Mouse (Mus musculus) hindbrain, postnatal 0 days (tissue): ENCODE measurements around the gene Hdac11. TPM values are rescaled to one million over a fixed set of nuclear protein-coding genes. Genes with fewer than 3 reads are reported as not detected.

Experiments used
- ATAC-seq: fragments of 200-750 bp; cut with Nextera tagmentation; 2 replicates; pipeline ENCODE4 v1.8.0; 2017; ENCODE audit warnings: mild to moderate bottlenecking, moderate TSS enrichment, moderate library complexity
- DNase-seq: peaks from one replicate; pipeline ENCODE4 v3.0.0-alpha.2; 2015; ENCODE audit warnings: low spot score
- H3K27ac ChIP-seq: fragments of 300-500 bp; sonication (generic); 2 replicates; pipeline ENCODE4 v1.5.1; 2014; ENCODE audit warnings: mild to moderate bottlenecking
- H3K27me3 ChIP-seq: fragments of 300-500 bp; sonication (generic); 2 replicates; pipeline ENCODE4 v1.6.1; 2014; ENCODE audit warnings: low read length, mixed read lengths; ENCODE audit not compliant: insufficient read depth
- H3K36me3 ChIP-seq: fragments of 300-500 bp; sonication (generic); 2 replicates; pipeline ENCODE4 v1.6.1; 2014; ENCODE audit warnings: low read length, mixed read lengths; ENCODE audit not compliant: insufficient read depth
- H3K4me1 ChIP-seq: fragments of 300-500 bp; sonication (generic); 2 replicates; pipeline ENCODE4 v1.6.1; 2014; ENCODE audit warnings: antibody characterized with exemption, low read length, mixed read lengths; ENCODE audit not compliant: insufficient read depth
- H3K4me2 ChIP-seq: fragments of 300-500 bp; sonication (generic); 2 replicates; pipeline ENCODE4 v1.6.1; 2014; ENCODE audit warnings: low read depth, mild to moderate bottlenecking, low read length, moderate library complexity, mixed read lengths
- H3K4me3 ChIP-seq: fragments of 300-500 bp; sonication (generic); 2 replicates; pipeline ENCODE4 v1.5.1; 2014; ENCODE audit warnings: low read length
- H3K9ac ChIP-seq: fragments of 300-500 bp; sonication (generic); replicated peaks from 2 replicates; pipeline ENCODE4 v1.6.1; 2014; ENCODE audit warnings: mild to moderate bottlenecking, low read length, moderate library complexity, mixed read lengths
- H3K9me3 ChIP-seq: fragments of 300-500 bp; sonication (generic); 2 replicates; pipeline ENCODE4 v1.6.1; 2016; ENCODE audit warnings: low read length, mixed read lengths
- CTCF ChIP-seq: IDR thresholded peaks from 2 replicates; pipeline ENCODE4 v1.5.1; 2016; ENCODE audit warnings: antibody characterized with exemption, control low read depth, low read depth
- WGBS: fragments of 180-500 bp; shearing (Covaris S2); extraction: QIAGEN DNeasy Blood & Tissue Kit; methylation state at CpG from one replicate; pipeline ENCODE4 v1.1.7; 2014; 5-methylcytosine and 5-hydroxymethylcytosine counted together
- polyA plus RNA-seq: library from polyadenylated mRNA; unstranded; fragments of >200 nt; fragmentation: Nextera tagmentation; extraction: Ambion mirVana; gene quantifications from 2 replicates; pipeline ENCODE4 v1.2.1, GENCODE M21; 2015
- total RNA-seq: library from RNA; depleted of rRNA; stranded (reverse); fragments of >200 nt; gene quantifications from 2 replicates; pipeline ENCODE4 v1.2.3, GENCODE M21; 2014

Hdac11 gene
- total and polyA plus RNA-seq, 2 experiments from 2014 or later, result 50.1 to 111 TPM

GRCm38 (mm10) chr6:91165210-91165609 is 8.7 kb downstream of the Hdac11 start:
- ATAC-seq (peak; percentile 37), DNase-seq (peak; percentile 87)
- Histone ChIP-seq H3K4me1 (peaks cover 7% of the 10 kb centered on the region; the same call in 1 of the 2 replicates), H3K9me3 (no peaks in the 10 kb centered on the region), H3K27ac (no peak overlapping the region), H3K27me3 (no peaks in the 10 kb centered on the region), H3K36me3 (0 out of 2 replicates have a peak, but pooled peaks cover 4% of the 10 kb centered on the region), H3K9ac (no peak overlapping the region), H3K4me2 (no peak overlapping the region), H3K4me3 (no peak overlapping the region)
- peak; percentile 99 for TF ChIP-seq CTCF
- WGBS, result 31% methylated on average over 3 of the region's 3 CpGs

GRCm38 (mm10) chr6:91167828-91168227 is 11.4 kb downstream of the Hdac11 start:
- no peaks in the 10 kb centered on the region for H3K27me3 ChIP-seq
- WGBS, result 77% methylated on average over 3 of the region's 3 CpGs
- peaks cover 13% of the 10 kb centered on the region; the same call in 1 of the 2 replicates for H3K36me3 ChIP-seq
- H3K27ac ChIP-seq, result no peak overlapping the region
- H3K9me3 ChIP-seq, result no peaks in the 10 kb centered on the region
- DNase-seq, result no peak
- H3K4me2 ChIP-seq, result no peak overlapping the region
- no peak overlapping the region for H3K9ac ChIP-seq
- no peak overlapping the region for H3K4me3 ChIP-seq
- no peaks in the 10 kb centered on the region for H3K4me1 ChIP-seq
- no peak for ATAC-seq
- TF ChIP-seq CTCF, result peak; percentile 44

GRCm38 (mm10) chr6:91169129-91169528 is 12.7 kb downstream of the Hdac11 start:
- peaks cover 13% of the 10 kb centered on the region; the same call in 1 of the 2 replicates for H3K36me3 ChIP-seq
- no peaks in the 10 kb centered on the region for H3K27me3 ChIP-seq
- DNase-seq, result no peak
- no peak for TF ChIP-seq CTCF
- H3K4me1 ChIP-seq, result no peaks in the 10 kb centered on the region
- WGBS, result 92% methylated on average over 8 of the region's 8 CpGs
- no peak for ATAC-seq
- H3K27ac ChIP-seq, result no peak overlapping the region
- H3K4me2 ChIP-seq, result no peak overlapping the region
- H3K9me3 ChIP-seq, result no peaks in the 10 kb centered on the region
- no peak overlapping the region for H3K9ac ChIP-seq
- no peak overlapping the region for H3K4me3 ChIP-seq

- no peaks in the 10 kb centered on the region for H3K27me3 ChIP-seq
- DNase-seq, result no peak
- no peaks in the 10 kb centered on the region for H3K4me1 ChIP-seq
- 76% methylated on average over 3 of the region's 3 CpGs for WGBS
- no peak for TF ChIP-seq CTCF
- no peak for ATAC-seq
- peaks cover 13% of the 10 kb centered on the region; the same call in 1 of the 2 replicates for H3K36me3 ChIP-seq
- no peaks in the 10 kb centered on the region for H3K9me3 ChIP-seq
- H3K4me2 ChIP-seq, result no peak overlapping the region
- no peak overlapping the region for H3K9ac ChIP-seq
- no peak overlapping the region for H3K27ac ChIP-seq
- H3K4me3 ChIP-seq, result no peak overlapping the region
These were observed 15.0 kb downstream of the Hdac11 start for GRCm38 (mm10) chr6:91171396-91171895.

- H3K4me1 ChIP-seq, result no peaks in the 10 kb centered on the region
- DNase-seq (no peak), ATAC-seq (no peak)
- H3K36me3 ChIP-seq, result peaks cover 9% of the 10 kb centered on the region; the same call in 1 of the 2 replicates
- no peak for TF ChIP-seq CTCF
- H3K9me3 ChIP-seq, result no peaks in the 10 kb centered on the region
- no peaks in the 10 kb centered on the region for H3K27me3 ChIP-seq
- 69% methylated on average over 2 of the region's 2 CpGs for WGBS
- H3K9ac ChIP-seq, result no peak overlapping the region
- H3K4me2 ChIP-seq, result no peak overlapping the region
- no peak overlapping the region for H3K4me3 ChIP-seq
- H3K27ac ChIP-seq, result no peak overlapping the region
These were observed 15.9 kb downstream of the Hdac11 start for GRCm38 (mm10) chr6:91172381-91172780.

GRCm38 (mm10) chr6:91173221-91173880 is 16.9 kb downstream of the Hdac11 start:
- Histone ChIP-seq H3K9me3 (no peaks in the 10 kb centered on the region), H3K36me3 (peaks cover 9% of the 10 kb centered on the region; the same call in 1 of the 2 replicates), H3K27ac (no peak overlapping the region), H3K27me3 (no peaks in the 10 kb centered on the region), H3K9ac (no peak overlapping the region), H3K4me2 (no peak overlapping the region), H3K4me3 (no peak overlapping the region), H3K4me1 (no peaks in the 10 kb centered on the region)
- peak; percentile 70; the same call in 1 of the 2 replicates for ATAC-seq
- peak; percentile 85 for TF ChIP-seq CTCF
- peak; percentile 81 for DNase-seq
- WGBS, result 49% methylated on average over 7 of the region's 7 CpGs

- Histone ChIP-seq H3K27me3 (no peaks in the 10 kb centered on the region), H3K27ac (no peak overlapping the region), H3K9me3 (no peaks in the 10 kb centered on the region), H3K4me2 (no peak overlapping the region), H3K9ac (no peak overlapping the region), H3K36me3 (peaks cover 9% of the 10 kb centered on the region; the same call in 1 of the 2 replicates), H3K4me3 (no peak overlapping the region), H3K4me1 (no peaks in the 10 kb centered on the region)
- 0 out of 2 replicates have a peak, but pooled peaks have one; percentile 14 for TF ChIP-seq CTCF
- ATAC-seq, result 0 out of 2 replicates have a peak, but pooled peaks have one; percentile 7
- no peak for DNase-seq
- 57% methylated on average over 3 of the region's 3 CpGs for WGBS
These were observed 17.7 kb downstream of the Hdac11 start for GRCm38 (mm10) chr6:91174211-91174610.
